Mouse (Mus musculus) olfactory bulb, adult 2 months (tissue): ENCODE results near the gene Sh2d1a.

ENCODE experiments used
- CTCF ChIP-seq: fragments of 200-500 bp; IDR thresholded peaks from 2 replicates; pipeline ENCODE4 v1.5.1; 2012; ENCODE audit warnings: low read depth, mild to moderate bottlenecking, low read length, moderate library complexity; ENCODE audit not compliant: insufficient read depth
- POLR2A ChIP-seq: fragments of 200-500 bp; IDR thresholded peaks from 2 replicates; pipeline ENCODE4 v1.6.1; 2012; ENCODE audit warnings: mild to moderate bottlenecking, low read depth, low read length, moderate library complexity; ENCODE audit not compliant: insufficient read depth

- TF ChIP-seq CTCF, result no peak
- TF ChIP-seq POLR2A, result no peak
Measured at GRCm38 (mm10) chrX:42500538-42500937, 1.7 kb upstream of the Sh2d1a start.
